Mouse (Mus musculus) kidney, adult 8-10 months (tissue): Measurements from ENCODE around the gene Glyr1.

Experiments
- DNase-seq, 2 experiments: peaks; one replicate each; pipeline ENCODE4 v3.0.0; 2022

The Glyr1 gene

GRCm38 (mm10) chr16:5049774-5050234 lies at the start of gene Glyr1, which contains the start of gene Ubn1:
Glyr1 (minus strand) TSS chr16:5049863.
Ubn1 (plus strand) TSS chr16:5050057.
- DNase-seq: peak; percentile 99

- DNase-seq: peak; percentile 28 to 48
Measured at GRCm38 (mm10) chr16:5096504-5096903, 46.8 kb upstream of the Glyr1 start.

GRCm38 (mm10) chr16:5093285-5093684 lies 43.6 kb upstream of the Glyr1 start:
- DNase-seq: peak; percentile 19 to 56

- DNase-seq: no peak
Measured at GRCm38 (mm10) chr16:5089021-5089420, 39.4 kb upstream of the Glyr1 start.

- no peak for DNase-seq
Measured at GRCm38 (mm10) chr16:5086179-5086578, 36.5 kb upstream of the Glyr1 start.

- DNase-seq: no peak
Measured at GRCm38 (mm10) chr16:5085196-5085595, 35.5 kb upstream of the Glyr1 start.

GRCm38 (mm10) chr16:5074341-5074740 lies 24.7 kb upstream of the Glyr1 start:
- DNase-seq: no peak

GRCm38 (mm10) chr16:5071974-5072373 lies 22.3 kb upstream of the Glyr1 start:
- no peak for DNase-seq

- DNase-seq: no peak
Measured at GRCm38 (mm10) chr16:5070321-5070720, 20.7 kb upstream of the Glyr1 start.

GRCm38 (mm10) chr16:5063472-5063871 lies 13.8 kb upstream of the Glyr1 start:
- DNase-seq: no peak

GRCm38 (mm10) chr16:5058114-5058513 lies 8.5 kb upstream of the Glyr1 start:
- DNase-seq: no peak

- peak; percentile 71 to 76 for DNase-seq
Measured at GRCm38 (mm10) chr16:5050251-5051110, 818 bp upstream of the Glyr1 start.

GRCm38 (mm10) chr16:5049182-5049773 lies 385 bp downstream of the Glyr1 start:
- no peak for DNase-seq

- DNase-seq: no peak
Measured at GRCm38 (mm10) chr16:5045322-5045721, 4.3 kb downstream of the Glyr1 start.

- peak in 1 of 2 experiments; percentile 58 for DNase-seq
Measured at GRCm38 (mm10) chr16:5036649-5037234, 12.9 kb downstream of the Glyr1 start.

GRCm38 (mm10) chr16:5035591-5035990 lies 14.1 kb downstream of the Glyr1 start:
- DNase-seq: no peak

- no peak for DNase-seq
Measured at GRCm38 (mm10) chr16:5029847-5030246, 19.8 kb downstream of the Glyr1 start.

GRCm38 (mm10) chr16:5024021-5024420 lies 25.6 kb downstream of the Glyr1 start:
- no peak for DNase-seq

- DNase-seq: no peak
Measured at GRCm38 (mm10) chr16:5014578-5014977, 35.1 kb downstream of the Glyr1 start.

- DNase-seq: peak; percentile 99 to 100
Measured at GRCm38 (mm10) chr16:5013054-5013838, 36.4 kb downstream of the Glyr1 start, which contains the start of gene Rogdi. Rogdi (minus strand) TSS chr16:5013553.

GRCm38 (mm10) chr16:5012036-5013005 lies 37.3 kb downstream of the Glyr1 start:
- peak; percentile 60 for DNase-seq
